Mouse (Mus musculus) neural tube, embryonic 11.5 days (tissue): ENCODE results near the gene Smc1a. TPM values are rescaled to one million over a fixed set of nuclear protein-coding genes. Genes with fewer than 3 reads are reported as not detected.

Experiments
- ATAC-seq: fragments of 200-750 bp; cut with Nextera tagmentation; 2 replicates; pipeline ENCODE4 v1.8.0; 2017; ENCODE audit warnings: moderate number of reproducible peaks, mild to moderate bottlenecking, moderate TSS enrichment, moderate library complexity; ENCODE audit not compliant: insufficient read depth, low FRiP score, low TSS enrichment
- DNase-seq: peaks from one replicate; pipeline ENCODE4 v3.0.0-alpha.2; 2015; ENCODE audit warnings: low spot score
- H3K27ac ChIP-seq: fragments of 300-500 bp; sonication (generic); 2 replicates; pipeline ENCODE4 v1.5.1; 2014; ENCODE audit warnings: low read depth, mild to moderate bottlenecking, low read length
- H3K27me3 ChIP-seq: fragments of 300-500 bp; sonication (generic); 2 replicates; pipeline ENCODE4 v1.6.1; 2014; ENCODE audit warnings: mild to moderate bottlenecking, low read length, mixed read lengths; ENCODE audit not compliant: control insufficient read depth, insufficient read depth
- H3K36me3 ChIP-seq: fragments of 300-500 bp; sonication (generic); 2 replicates; pipeline ENCODE4 v1.6.1; 2014; ENCODE audit warnings: mild to moderate bottlenecking, low read length, moderate library complexity, mixed read lengths; ENCODE audit not compliant: control insufficient read depth, insufficient read depth
- H3K4me1 ChIP-seq: fragments of 300-500 bp; sonication (generic); 2 replicates; pipeline ENCODE4 v1.6.1; 2014; ENCODE audit warnings: low read length, mixed read lengths; ENCODE audit not compliant: control insufficient read depth, insufficient read depth
- H3K4me2 ChIP-seq: fragments of 300-500 bp; sonication (generic); 2 replicates; pipeline ENCODE4 v1.6.1; 2014; ENCODE audit warnings: low read depth, mild to moderate bottlenecking, moderate library complexity
- H3K4me3 ChIP-seq: fragments of 300-500 bp; sonication (generic); 2 replicates; pipeline ENCODE4 v1.5.1; 2014; ENCODE audit warnings: low read depth, low read length
- H3K9ac ChIP-seq: fragments of 300-500 bp; sonication (generic); 2 replicates; pipeline ENCODE4 v1.6.1; 2014; ENCODE audit warnings: mild to moderate bottlenecking, low read length
- H3K9me3 ChIP-seq: fragments of 300-500 bp; sonication (generic); 2 replicates; pipeline ENCODE4 v1.6.1; 2016; ENCODE audit warnings: low read length; ENCODE audit not compliant: control insufficient read depth
- WGBS: fragments of 180-500 bp; shearing (Covaris S2); extraction: QIAGEN DNeasy Blood & Tissue Kit; methylation state at CpG from one replicate; pipeline ENCODE4 v1.1.7; 2014; 5-methylcytosine and 5-hydroxymethylcytosine counted together
- polyA plus RNA-seq: library from polyadenylated mRNA; unstranded; fragments of >200 nt; fragmentation: Nextera tagmentation; extraction: Ambion mirVana; gene quantifications from 2 replicates; pipeline ENCODE4 v1.2.1, GENCODE M21; 2014

Smc1a gene
- polyA plus RNA-seq, 1 experiment from 2014 or later: 125 TPM

DNA sequence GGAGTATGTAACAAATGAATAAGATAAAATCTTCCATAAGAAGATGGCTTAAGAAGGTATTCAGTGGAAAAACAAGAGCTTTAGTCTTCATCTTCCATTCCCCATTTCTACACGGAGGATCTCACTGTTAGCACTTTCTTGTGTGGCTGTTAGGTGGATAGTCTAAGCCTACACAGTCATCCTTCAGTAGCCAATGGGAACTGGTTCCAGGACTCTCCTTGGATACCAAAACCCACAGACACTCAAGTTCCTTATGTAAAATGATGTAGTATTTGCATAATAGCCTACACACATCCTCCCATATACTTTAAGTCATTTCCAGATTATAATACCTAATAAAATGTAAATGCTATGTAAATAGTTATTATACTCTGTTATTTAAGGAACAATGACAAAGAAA, 81.3 kb downstream of the Smc1a start:
- no peaks in the 10 kb centered on the region for H3K4me1 ChIP-seq

More for the DNA sequence above, 81.3 kb downstream of the Smc1a start:
- no peak for ATAC-seq
- no peaks in the 10 kb centered on the region for H3K9me3 ChIP-seq
- no peak overlapping the region for H3K9ac ChIP-seq
- H3K36me3 ChIP-seq: no peaks in the 10 kb centered on the region
- 45% methylated on average over 1 of the region's 1 CpGs for WGBS
- no peak overlapping the region for H3K27ac ChIP-seq
- no peak overlapping the region for H3K4me3 ChIP-seq
- no peak for DNase-seq
- H3K4me2 ChIP-seq: no peak overlapping the region
- peaks cover 14% of the 10 kb centered on the region; the same call in 1 of the 2 replicates for H3K27me3 ChIP-seq

Other genes with a start within 250 kb of the Smc1a start
- gene Huwe1, start 215.6 kb upstream of the Smc1a start, polyA plus RNA-seq: 64.1 and 66.4 TPM in 2 replicates
- 169 and 184 TPM in 2 replicates for gene Hsd17b10, start 14.6 kb upstream of the Smc1a start, polyA plus RNA-seq
- gene Ribc1, start 133 bp upstream of the Smc1a start, polyA plus RNA-seq: 4.8 and 5.8 TPM in 2 replicates
- gene Iqsec2, start 127.8 kb downstream of the Smc1a start, polyA plus RNA-seq: 0.94 and 1.8 TPM in 2 replicates
- gene Kdm5c, start 216.6 kb downstream of the Smc1a start, polyA plus RNA-seq: 39.3 and 42.4 TPM in 2 replicates